Mouse (Mus musculus) WW6 (cell line): ENCODE measurements around the gene Sfi1.
"Not testable (repeated sequence)": the region's sequence is repeated elsewhere in the genome, so short reads cannot be mapped to it uniquely, and the experiment has no call there.

Experiments
- DNase-seq: peaks from one replicate; pipeline ENCODE4 v3.0.0-alpha.2; 2013; ENCODE audit warnings: low read depth, low spot score

Sfi1 gene

GRCm38 (mm10) chr11:3104501-3105260, 88.6 kb downstream of the Sfi1 start:
- DNase-seq = not testable (repeated sequence)

DNA sequence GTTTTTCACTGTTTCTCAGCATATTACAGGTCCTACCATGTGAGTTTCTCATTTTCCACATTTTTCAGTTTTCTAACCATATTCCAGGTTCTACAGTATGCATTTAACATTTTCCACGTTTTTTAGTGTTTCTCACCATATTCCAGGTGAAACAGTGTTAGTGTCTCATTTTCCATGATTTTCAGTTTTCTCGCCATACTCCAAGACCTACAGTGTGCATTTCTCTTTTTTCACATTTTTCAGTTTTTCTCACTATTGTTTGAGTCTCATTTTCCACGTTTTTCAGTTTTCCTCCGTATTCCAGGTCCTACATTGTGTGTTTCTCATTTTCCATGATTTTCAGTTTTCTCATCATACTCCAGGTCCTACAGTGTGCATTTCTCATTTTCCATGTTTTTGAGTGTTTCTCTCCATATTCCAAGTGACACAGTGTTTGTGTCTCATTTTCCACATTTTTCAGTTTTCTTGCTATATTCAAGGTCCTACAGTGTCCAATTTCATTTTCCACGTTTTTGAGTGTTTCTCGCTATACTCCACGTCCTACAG, 89.6 kb downstream of the Sfi1 start:
- DNase-seq = no peak

DNA sequence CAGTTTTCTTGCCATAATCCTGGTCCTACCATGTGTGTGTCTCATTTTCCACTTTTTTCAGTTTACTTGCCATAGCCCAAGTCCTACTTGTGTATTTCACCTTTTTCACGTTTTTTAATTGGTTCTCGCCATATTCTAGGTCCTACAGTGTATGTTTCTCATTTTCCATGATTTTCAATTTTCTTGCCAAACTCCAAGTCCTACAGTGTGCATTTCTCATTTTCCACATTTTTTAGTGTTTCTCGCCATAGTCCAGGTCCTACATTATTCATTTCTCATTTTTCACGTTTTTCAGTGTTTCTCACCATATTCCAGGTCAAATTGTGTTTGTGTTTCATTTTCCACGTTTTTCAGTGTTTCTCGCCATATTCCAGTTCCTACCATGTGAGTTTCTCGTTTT, 90.6 kb downstream of the Sfi1 start:
- DNase-seq = not testable (repeated sequence)

GRCm38 (mm10) chr11:3101875-3102494, 91.3 kb downstream of the Sfi1 start:
- DNase-seq = no peak

GRCm38 (mm10) chr11:3101072-3101874, 92.0 kb downstream of the Sfi1 start:
- no peak for DNase-seq

DNA sequence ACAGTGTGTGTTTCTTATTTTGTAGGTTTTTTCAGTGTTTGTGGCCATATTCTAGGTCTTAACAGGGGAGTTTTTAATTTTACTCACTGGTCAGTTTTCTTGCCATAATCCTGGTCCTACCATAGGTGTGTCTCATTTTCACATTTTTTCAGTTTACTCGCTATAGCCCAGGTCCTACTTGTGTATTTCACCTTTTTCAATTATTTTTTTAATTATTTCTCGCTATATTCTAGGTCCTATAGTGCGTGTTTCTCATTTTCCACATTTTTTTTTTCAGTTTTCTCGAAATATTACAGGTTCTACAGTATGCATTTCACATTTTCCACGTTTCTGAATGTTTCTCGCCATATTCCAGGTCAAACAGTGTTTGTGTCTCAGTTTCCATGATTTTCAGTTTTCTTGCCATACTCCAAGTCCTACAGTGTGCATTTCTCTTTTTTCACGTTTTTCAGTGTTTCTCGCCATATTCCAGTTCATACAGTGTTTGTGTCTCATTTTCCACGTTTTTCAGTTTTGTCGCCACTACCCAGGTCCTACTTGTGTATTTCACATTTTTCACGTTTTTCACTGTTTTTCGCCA, 93.1 kb downstream of the Sfi1 start:
- not testable (repeated sequence) for DNase-seq
